Mouse (Mus musculus): ENCODE data around the gene AY761185.
"Not testable (repeated sequence)": the region's sequence is repeated elsewhere in the genome, so short reads cannot be mapped to it uniquely, and the experiment has no call there.

Gene AY761185

DNA sequence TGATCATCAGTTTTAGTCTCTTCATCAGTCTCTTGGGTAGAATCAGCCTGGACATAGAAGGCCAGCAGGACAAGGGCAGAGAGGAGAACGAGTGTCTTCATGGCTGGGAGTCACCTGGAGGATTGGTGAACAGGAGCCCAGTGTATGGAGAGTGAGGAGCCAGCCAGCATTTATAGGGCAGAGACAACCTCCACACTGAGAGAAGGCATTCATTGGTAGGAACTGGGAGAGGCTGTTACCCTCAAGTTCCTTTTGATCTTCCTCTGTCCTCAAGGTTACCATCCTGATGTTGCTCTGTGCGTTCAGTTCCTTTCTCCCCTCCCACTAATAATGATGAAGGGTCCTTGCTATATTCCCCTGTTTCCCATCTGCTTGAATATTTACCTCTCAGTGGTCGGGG lies at the start of gene AY761185:
TSS of gene AY761185 (minus strand) at position 101 of the 400 bp plus-strand sequence.
- in situ Hi-C loops (cut with MboI, MseI): no loop called here

DNA sequence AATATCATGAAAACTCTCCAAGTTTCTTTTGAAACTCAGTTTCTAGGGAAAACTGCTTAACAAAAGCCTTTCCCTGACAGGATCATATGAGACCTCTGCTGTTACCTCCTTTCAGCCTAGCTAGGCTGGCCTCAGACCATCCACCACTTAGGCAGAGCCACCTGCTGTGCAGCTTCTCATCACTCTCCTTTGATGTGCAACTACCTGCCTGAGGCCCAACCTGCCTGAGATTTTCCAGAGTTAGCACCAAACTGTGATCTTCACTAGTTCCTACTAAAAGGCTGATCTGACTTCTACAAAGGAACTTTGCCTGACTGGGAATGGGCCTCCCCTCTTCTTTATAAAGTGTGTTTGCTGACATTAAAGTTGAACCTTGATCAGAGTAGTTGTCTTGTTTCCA lies 49.5 kb upstream of the AY761185 start:
- in situ Hi-C loops (cut with MboI, MseI): not testable (repeated sequence)

DNA sequence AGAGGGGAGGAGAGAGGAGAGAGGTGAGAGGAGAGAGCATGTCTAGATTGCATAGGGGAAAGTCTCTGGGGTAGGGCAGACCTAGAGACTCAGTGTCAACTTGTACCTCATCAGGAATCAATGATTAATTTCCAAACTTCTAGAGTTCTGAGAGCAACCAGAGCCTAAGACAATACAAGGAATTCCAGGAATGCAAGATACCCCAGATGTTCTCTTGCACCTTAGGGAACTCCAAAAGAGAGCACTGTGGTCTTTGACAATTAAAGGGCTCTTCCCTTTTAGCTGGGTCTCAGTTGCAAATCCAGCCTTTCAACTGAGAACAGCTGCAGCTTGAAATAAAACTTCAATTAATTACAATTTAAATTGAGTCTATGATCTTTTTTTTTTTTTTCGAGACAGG lies 35.3 kb upstream of the AY761185 start:
- in situ Hi-C loops (cut with MboI, MseI): no loop called here

GRCm38 (mm10) chr8:20964531-20964930 lies 20.0 kb upstream of the AY761185 start:
- in situ Hi-C loops (cut with MboI, MseI): no loop called here

DNA sequence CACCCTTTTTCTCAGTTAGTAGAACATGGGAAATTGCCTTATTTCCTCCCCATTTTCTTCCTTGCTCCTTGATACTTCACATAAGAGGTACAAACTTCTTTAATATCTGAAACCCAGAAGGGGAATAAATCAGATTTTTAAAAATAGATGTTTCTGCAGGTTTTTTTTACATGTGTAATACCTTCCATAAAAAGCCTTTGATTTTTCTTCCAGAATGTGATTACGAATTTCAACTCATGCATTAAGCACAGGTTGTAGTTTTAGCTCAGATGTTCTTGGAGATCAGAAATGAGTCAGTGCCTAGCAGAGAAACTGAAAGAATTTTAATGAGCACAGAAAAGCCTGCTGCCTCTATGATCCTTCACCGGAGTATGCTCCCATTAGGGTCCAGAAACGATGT lies 22.5 kb downstream of the AY761185 start, which contains the start of gene Gm6040:
TSS of gene Gm6040 (minus strand) at position 101 of the 400 bp plus-strand sequence.
- in situ Hi-C loops (cut with MboI, MseI): no loop called here

DNA sequence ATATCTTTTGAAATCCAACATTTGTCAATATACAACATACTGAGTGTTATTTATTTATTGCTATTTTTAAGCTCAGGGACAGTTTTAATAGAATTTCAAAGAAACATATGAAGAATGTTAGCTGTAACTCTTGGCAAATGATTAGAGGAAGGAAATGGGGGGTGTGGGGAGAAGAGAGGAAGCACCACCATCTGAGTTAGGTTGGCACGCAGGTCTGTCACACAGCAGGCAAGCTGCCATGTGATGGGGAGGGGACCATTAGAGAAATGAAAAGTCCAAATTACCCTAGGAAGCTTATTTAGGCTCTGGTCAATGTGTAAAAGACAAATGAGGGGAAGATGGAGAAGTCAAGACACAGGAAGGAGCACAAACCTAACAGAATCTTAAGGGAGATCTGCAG lies 32.2 kb downstream of the AY761185 start:
- in situ Hi-C loops (cut with MboI, MseI): no loop called here

DNA sequence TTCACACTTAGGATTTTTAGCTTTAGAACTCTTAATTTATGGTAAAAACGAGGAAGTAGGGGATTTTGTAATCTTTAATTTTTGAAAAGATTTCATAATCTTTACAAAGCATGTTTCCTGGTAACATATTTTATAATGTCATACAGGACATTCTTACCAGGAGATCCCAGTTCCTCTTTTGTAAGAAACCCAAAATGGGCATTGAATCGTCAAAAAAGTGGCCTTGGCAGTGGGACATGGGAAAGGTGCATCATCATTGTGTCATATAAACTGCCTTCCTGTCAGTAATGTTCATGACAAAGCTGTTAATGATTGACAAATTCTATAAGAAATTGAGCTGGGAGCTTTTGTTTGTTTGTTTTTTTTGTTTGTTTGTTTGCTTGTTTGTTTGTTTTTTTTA lies 36.3 kb downstream of the AY761185 start:
- in situ Hi-C loops (cut with MboI, MseI): no loop called here

DNA sequence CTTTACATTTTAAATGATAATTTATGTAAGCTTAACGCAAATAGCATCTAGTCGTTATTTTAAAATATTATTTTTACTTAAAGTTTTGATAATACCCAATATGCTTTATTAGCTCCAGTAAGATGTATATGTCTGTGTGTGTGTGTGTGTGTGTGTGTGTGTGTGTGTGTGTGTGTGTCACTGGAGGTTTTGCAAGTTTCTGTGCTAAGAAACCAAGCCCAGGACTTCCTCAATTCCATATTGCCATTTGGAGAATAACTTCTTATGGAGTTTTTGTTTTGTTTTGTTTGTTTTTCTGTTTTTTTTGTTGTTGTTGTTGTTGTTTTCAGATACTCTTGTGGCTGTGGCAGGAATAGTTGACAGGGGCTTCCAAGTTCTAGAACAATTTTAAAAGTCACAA lies 37.4 kb downstream of the AY761185 start:
- in situ Hi-C loops (cut with MboI, MseI): no loop called here

- in situ Hi-C loops (cut with MboI, MseI): no loop called here
These were observed 42.0 kb downstream of the AY761185 start, which contains the start of gene Gm15056 for GRCm38 (mm10) chr8:20902527-20902926. TSS of gene Gm15056 (minus strand) at chr8:20902627.

All from T-helper 2 cell (primary cell).